Mouse (Mus musculus) neutrophil, adult 59 days (primary cell): Measurements from ENCODE around the gene Rab8b. TPM values are rescaled to one million over a fixed set of nuclear protein-coding genes. Genes with fewer than 3 reads are reported as not detected.

Source experiments
- total RNA-seq, 2 experiments: library from RNA; stranded (reverse); gene quantifications; 1 replicate in 1 of 2; 2 replicates in 1 of 2; pipeline ENCODE4 v1.2.4; 2023

Gene Rab8b
- total RNA-seq = 10 to 100 TPM; 82.5 to 84.2 TPM

GRCm38 (mm10) chr9:66919382-66919971 lies at the start of gene Rab8b:
Rab8b (minus strand) TSS chr9:66919687.

GRCm38 (mm10) chr9:66945647-66946641 lies 26.5 kb upstream of the Rab8b start, which contains the start of gene Rps27l:
Rps27l (plus strand) TSS chr9:66946086.

GRCm38 (mm10) chr9:66834318-66835096 lies 85.0 kb downstream of the Rab8b start, which contains the start of gene Aph1c:
Aph1c (minus strand) TSS chr9:66834726.

GRCm38 (mm10) chr9:66796739-66797138 lies 122.7 kb downstream of the Rab8b start, which contains the start of gene Gm10647:
Gm10647 (plus strand) TSS chr9:66797039.

GRCm38 (mm10) chr9:66795464-66796324 lies 123.8 kb downstream of the Rab8b start, which contains the start of gene Aph1b:
Aph1b (minus strand) TSS chr9:66795490.

Other genes with a start within 250 kb of the Rab8b start
- under 1 TPM in 1 of 2 experiments, not detected in 1; 0.29 TPM for gene Car12, start 206.0 kb downstream of the Rab8b start, total RNA-seq
- gene Aph1b, start 124.2 kb downstream of the Rab8b start, total RNA-seq = 10 to 100 TPM; 28.3 to 36.2 TPM
- gene Gm10647, start 122.6 kb downstream of the Rab8b start, total RNA-seq = under 1 TPM; 0.18 to 0.60 TPM
- gene Aph1c, start 85.0 kb downstream of the Rab8b start, total RNA-seq = 10 to 100 TPM; 12.1 to 12.2 TPM
- gene Rps27l, start 26.4 kb upstream of the Rab8b start, total RNA-seq = 10 to 100 TPM; 81.7 to 96.6 TPM
- 10 to 100 TPM; 16.6 to 21.0 TPM for gene Lactb, start 55.8 kb upstream of the Rab8b start, total RNA-seq
- 10 to 100 TPM; 15.6 to 16.2 TPM for gene Tpm1, start 129.7 kb upstream of the Rab8b start, total RNA-seq